Mouse (Mus musculus): ENCODE data around the gene Wdr61.

Wdr61 gene

GRCm38 (mm10) chr9:54682846-54683245 is 51.5 kb downstream of the Wdr61 start:
- DNase-seq (ENCODE audit: low spot score), result no peak

GRCm38 (mm10) chr9:54676531-54676986 is 57.8 kb downstream of the Wdr61 start:
- DNase-seq (ENCODE audit: low spot score), result peak; percentile 56

- DNase-seq (ENCODE audit: low spot score), result no peak
These were observed 60.4 kb downstream of the Wdr61 start for GRCm38 (mm10) chr9:54673887-54674286.

GRCm38 (mm10) chr9:54671962-54672361 is 62.4 kb downstream of the Wdr61 start:
- no peak for DNase-seq (ENCODE audit: low spot score)

GRCm38 (mm10) chr9:54668455-54668854 is 65.9 kb downstream of the Wdr61 start:
- no peak for DNase-seq (ENCODE audit: low spot score)

GRCm38 (mm10) chr9:54666116-54666515 is 68.2 kb downstream of the Wdr61 start:
- no peak for DNase-seq (ENCODE audit: low spot score)
